Mouse (Mus musculus) liver, embryonic 11.5 days (tissue): ENCODE measurements around the gene Mecom. TPM values are rescaled to one million over a fixed set of nuclear protein-coding genes. Genes with fewer than 3 reads are reported as not detected.
A peak's percentile ranks its signal among the peaks of the same experiment; 100 is the strongest.

Source experiments
- ATAC-seq: fragments of 200-750 bp; cut with Nextera tagmentation; replicated peaks from 2 replicates; pipeline ENCODE4 v1.8.0; 2017; ENCODE audit warnings: moderate number of reproducible peaks, mild to moderate bottlenecking, moderate TSS enrichment, moderate library complexity; ENCODE audit not compliant: low FRiP score
- DNase-seq: peaks from one replicate; pipeline ENCODE4 v3.0.0-alpha.2; 2017; ENCODE audit warnings: low spot score
- H3K27ac ChIP-seq: fragments of 300-500 bp; sonication (generic); 2 replicates; pipeline ENCODE4 v1.5.1; 2014; ENCODE audit warnings: mild to moderate bottlenecking, low read depth, low read length, control low read depth
- H3K27me3 ChIP-seq: fragments of 300-500 bp; sonication (generic); replicated peaks from 2 replicates; pipeline ENCODE4 v1.6.1; 2014; ENCODE audit warnings: low read length, mixed read lengths; ENCODE audit not compliant: control insufficient read depth, insufficient read depth
- H3K36me3 ChIP-seq: fragments of 300-500 bp; sonication (generic); 2 replicates; pipeline ENCODE4 v1.6.1; 2014; ENCODE audit warnings: mild to moderate bottlenecking, low read length, moderate library complexity, mixed read lengths; ENCODE audit not compliant: control insufficient read depth, insufficient read depth
- H3K4me1 ChIP-seq: fragments of 300-500 bp; sonication (generic); replicated peaks from 2 replicates; pipeline ENCODE4 v1.6.1; 2014; ENCODE audit warnings: low read length, mixed read lengths; ENCODE audit not compliant: control insufficient read depth, insufficient read depth
- H3K4me2 ChIP-seq: fragments of 300-500 bp; sonication (generic); 2 replicates; pipeline ENCODE4 v1.6.1; 2014; ENCODE audit warnings: mild to moderate bottlenecking, control low read depth, moderate library complexity
- H3K4me3 ChIP-seq: fragments of 300-500 bp; sonication (generic); 2 replicates; pipeline ENCODE4 v1.5.1; 2014; ENCODE audit warnings: low read depth, low read length, control low read depth
- H3K9ac ChIP-seq: fragments of 300-500 bp; sonication (generic); 2 replicates; pipeline ENCODE4 v1.6.1; 2014; ENCODE audit warnings: low read depth, low read length, control low read depth
- H3K9me3 ChIP-seq: fragments of 300-500 bp; sonication (generic); 2 replicates; pipeline ENCODE4 v1.6.1; 2016; ENCODE audit warnings: low read length, inconsistent platforms, mixed read lengths; ENCODE audit not compliant: control insufficient read depth
- WGBS: fragments of 180-500 bp; shearing (Covaris S2); extraction: QIAGEN DNeasy Blood & Tissue Kit; methylation state at CpG from one replicate; pipeline ENCODE4 v1.1.7; 2014; 5-methylcytosine and 5-hydroxymethylcytosine counted together
- polyA plus RNA-seq: library from polyadenylated mRNA; unstranded; fragments of >200 nt; fragmentation: Nextera tagmentation; extraction: Ambion mirVana; gene quantifications from 2 replicates; pipeline ENCODE4 v1.2.1, GENCODE M21; 2014

The Mecom gene
- polyA plus RNA-seq, 1 experiment from 2014 or later: 6.9 TPM

GRCm38 (mm10) chr3:30506329-30507027 lies 41.3 kb downstream of the Mecom start:
- no peak for DNase-seq
- H3K9ac ChIP-seq: no peak overlapping the region
- H3K9me3 ChIP-seq: no peaks in the 10 kb centered on the region
- H3K27me3 ChIP-seq: peaks cover 78% of the 10 kb centered on the region
- no peak overlapping the region for H3K27ac ChIP-seq
- peak overlapping the region; percentile 71 for H3K4me2 ChIP-seq
- no peaks in the 10 kb centered on the region; the same call in 1 of the 2 replicates for H3K4me1 ChIP-seq
- WGBS: 7% methylated on average over 17 of the region's 17 CpGs
- H3K36me3 ChIP-seq: no peaks in the 10 kb centered on the region
- H3K4me3 ChIP-seq: peak overlapping the region; percentile 60
- ATAC-seq: no peak

- no peak for ATAC-seq
- H3K27ac ChIP-seq: no peak overlapping the region
- whole genome bisulfite sequencing: 19% methylated on average over 16 of the region's 16 CpGs
Observed at GRCm38 (mm10) chr3:30505741-30506251, 42.0 kb downstream of the Mecom start.

GRCm38 (mm10) chr3:30504561-30504960 lies 43.2 kb downstream of the Mecom start:
- H3K9ac ChIP-seq: no peak overlapping the region
- H3K9me3 ChIP-seq: no peaks in the 10 kb centered on the region
- peaks cover 59% of the 10 kb centered on the region for H3K27me3 ChIP-seq
- no peak overlapping the region for H3K27ac ChIP-seq
- no peak overlapping the region for H3K4me2 ChIP-seq
- DNase-seq (no peak), ATAC-seq (no peak)
- no peaks in the 10 kb centered on the region for H3K36me3 ChIP-seq
- no peaks in the 10 kb centered on the region; the same call in 1 of the 2 replicates for H3K4me1 ChIP-seq
- 45% methylated on average over 7 of the region's 7 CpGs for WGBS
- no peak overlapping the region for H3K4me3 ChIP-seq

More at GRCm38 (mm10) chr3:30505741-30506251, 42.0 kb downstream of the Mecom start:
- Histone ChIP-seq H3K4me2 (no peak overlapping the region; the same call in 1 of the 2 replicates), H3K4me3 (no peak overlapping the region), H3K9me3 (no peaks in the 10 kb centered on the region), H3K36me3 (no peaks in the 10 kb centered on the region), H3K27me3 (peaks cover 71% of the 10 kb centered on the region), H3K4me1 (no peaks in the 10 kb centered on the region; the same call in 1 of the 2 replicates), H3K9ac (no peak overlapping the region)
- peak; percentile 36 for DNase-seq

GRCm38 (mm10) chr3:30503821-30504220 lies 44.0 kb downstream of the Mecom start:
- H3K27me3 ChIP-seq: peaks cover 51% of the 10 kb centered on the region
- no peak overlapping the region for H3K4me3 ChIP-seq
- no peak overlapping the region for H3K27ac ChIP-seq
- no peaks in the 10 kb centered on the region for H3K9me3 ChIP-seq
- no peaks in the 10 kb centered on the region; the same call in 1 of the 2 replicates for H3K4me1 ChIP-seq
- DNase-seq (no peak), ATAC-seq (no peak)
- H3K4me2 ChIP-seq: no peak overlapping the region
- H3K36me3 ChIP-seq: no peaks in the 10 kb centered on the region
- H3K9ac ChIP-seq: no peak overlapping the region

GRCm38 (mm10) chr3:30498202-30498828 lies 49.5 kb downstream of the Mecom start:
- no peak overlapping the region for H3K4me2 ChIP-seq
- WGBS: 33% methylated on average over 9 of the region's 9 CpGs

GRCm38 (mm10) chr3:30494371-30494770 lies 53.4 kb downstream of the Mecom start:
- 72% methylated on average over 2 of the region's 2 CpGs for WGBS

More at GRCm38 (mm10) chr3:30498202-30498828, 49.5 kb downstream of the Mecom start:
- Histone ChIP-seq H3K9ac (no peak overlapping the region), H3K36me3 (no peaks in the 10 kb centered on the region), H3K9me3 (no peaks in the 10 kb centered on the region), H3K27me3 (peaks cover 5% of the 10 kb centered on the region; the same call in 1 of the 2 replicates), H3K4me1 (no peaks in the 10 kb centered on the region), H3K27ac (no peak overlapping the region), H3K4me3 (no peak overlapping the region)
- DNase-seq (no peak), ATAC-seq (no peak)

GRCm38 (mm10) chr3:30488808-30489207 lies 59.0 kb downstream of the Mecom start:
- Histone ChIP-seq H3K9ac (no peak overlapping the region), H3K36me3 (no peaks in the 10 kb centered on the region), H3K9me3 (no peaks in the 10 kb centered on the region), H3K4me1 (no peaks in the 10 kb centered on the region), H3K27ac (no peak overlapping the region), H3K4me2 (no peak overlapping the region), H3K27me3 (no peaks in the 10 kb centered on the region), H3K4me3 (no peak overlapping the region)
- WGBS: 52% methylated on average over 4 of the region's 4 CpGs
- ATAC-seq (no peak), DNase-seq (no peak)

More at GRCm38 (mm10) chr3:30494371-30494770, 53.4 kb downstream of the Mecom start:
- Histone ChIP-seq H3K4me2 (no peak overlapping the region), H3K27ac (no peak overlapping the region), H3K9ac (no peak overlapping the region), H3K4me1 (no peaks in the 10 kb centered on the region), H3K27me3 (0 out of 2 replicates have a peak, but pooled peaks cover 2% of the 10 kb centered on the region), H3K4me3 (no peak overlapping the region), H3K36me3 (no peaks in the 10 kb centered on the region), H3K9me3 (no peaks in the 10 kb centered on the region)
- ATAC-seq (no peak), DNase-seq (no peak)

GRCm38 (mm10) chr3:30486422-30486821 lies 61.4 kb downstream of the Mecom start:
- no peaks in the 10 kb centered on the region for H3K9me3 ChIP-seq
- no peak overlapping the region for H3K9ac ChIP-seq
- H3K4me2 ChIP-seq: no peak overlapping the region
- WGBS: 78% methylated on average over 4 of the region's 4 CpGs
- H3K36me3 ChIP-seq: no peaks in the 10 kb centered on the region
- H3K27ac ChIP-seq: no peak overlapping the region
- ATAC-seq: no peak
- no peaks in the 10 kb centered on the region for H3K4me1 ChIP-seq
- DNase-seq: no peak
- H3K4me3 ChIP-seq: no peak overlapping the region
- H3K27me3 ChIP-seq: no peaks in the 10 kb centered on the region
